Mouse (Mus musculus) frontal cortex, postnatal 25 days (tissue): ENCODE results near the gene Clcnka.

Experiments used
- DNase-seq, 2 experiments: peaks; one replicate each; pipeline ENCODE4 v3.0.0; 2022; ENCODE audit warnings: low spot score in 2 of 2

The Clcnka gene

GRCm38 (mm10) chr4:141379674-141380073 is 18.9 kb downstream of the Clcnka start:
- DNase-seq = no peak

- DNase-seq = no peak
Measured at GRCm38 (mm10) chr4:141372426-141372825, 26.1 kb downstream of the Clcnka start.

DNA sequence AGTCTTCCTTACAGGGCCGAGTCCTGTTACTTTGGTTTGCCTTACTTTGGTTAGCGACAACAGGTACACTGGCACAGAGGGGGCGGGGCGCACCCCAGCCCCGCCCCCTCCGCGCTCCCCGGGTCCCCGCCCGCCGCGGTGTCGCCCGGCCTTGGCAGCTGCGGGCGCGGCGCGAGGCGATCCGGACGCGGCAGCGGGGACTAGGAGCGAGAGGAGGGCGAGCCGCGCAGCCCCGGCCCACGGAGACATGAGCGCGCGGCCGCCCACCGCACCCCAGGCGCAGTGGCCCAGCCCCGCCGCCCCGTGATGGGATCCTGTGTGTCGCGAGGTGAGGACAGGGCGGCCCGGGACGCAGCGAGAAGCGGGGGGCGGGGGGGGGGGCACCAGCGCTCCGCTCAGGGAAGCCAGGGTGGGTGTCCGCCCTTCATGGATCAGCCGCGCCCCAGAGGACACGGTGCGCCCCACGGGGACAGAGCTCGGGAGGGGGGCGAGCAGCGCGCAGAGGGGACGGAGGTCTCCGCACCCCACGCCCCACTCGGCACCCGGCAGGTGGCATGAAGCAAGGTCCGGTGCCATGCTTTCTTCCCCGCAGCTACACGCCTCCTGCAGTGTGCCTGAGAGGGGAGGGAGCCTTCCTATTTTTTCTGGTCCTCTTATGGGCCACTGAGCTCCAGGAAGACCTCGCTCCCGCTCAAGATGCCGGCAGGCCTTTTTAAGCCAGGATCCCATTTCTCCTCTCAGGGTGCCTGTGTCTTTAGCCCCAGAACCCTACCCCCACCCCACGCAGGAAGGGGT is 30.3 kb downstream of the Clcnka start, which contains the start of gene Fam131c:
TSS of gene Fam131c (plus strand) at position 224 of the 795 bp plus-strand sequence.
- no peak for DNase-seq

DNA sequence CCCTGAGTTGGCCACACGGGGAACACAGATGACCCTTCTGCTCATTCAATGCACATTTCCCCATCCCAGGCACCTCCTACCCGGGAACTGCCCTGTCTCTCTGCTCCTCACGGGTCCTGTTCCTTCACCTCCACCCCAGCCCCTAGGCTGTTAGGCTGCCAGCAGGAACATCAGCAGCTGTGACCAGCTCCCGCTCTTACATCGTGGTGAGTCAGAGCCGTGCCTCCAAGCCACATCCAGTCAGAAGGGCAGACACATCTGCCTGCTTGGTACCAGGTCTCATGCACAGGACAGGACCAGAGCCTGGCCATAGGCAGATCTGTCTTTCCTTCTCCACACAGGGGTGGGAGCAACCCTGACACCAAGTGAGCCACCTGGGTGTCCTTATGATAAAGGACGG is 32.6 kb downstream of the Clcnka start:
- DNase-seq = no peak

- DNase-seq = no peak
Measured at GRCm38 (mm10) chr4:141365126-141365525, 33.4 kb downstream of the Clcnka start.

- DNase-seq = peak; percentile 79 to 89
Measured at GRCm38 (mm10) chr4:141362937-141363548, 35.5 kb downstream of the Clcnka start.

- DNase-seq = no peak
Measured at GRCm38 (mm10) chr4:141360846-141361245, 37.7 kb downstream of the Clcnka start.

DNA sequence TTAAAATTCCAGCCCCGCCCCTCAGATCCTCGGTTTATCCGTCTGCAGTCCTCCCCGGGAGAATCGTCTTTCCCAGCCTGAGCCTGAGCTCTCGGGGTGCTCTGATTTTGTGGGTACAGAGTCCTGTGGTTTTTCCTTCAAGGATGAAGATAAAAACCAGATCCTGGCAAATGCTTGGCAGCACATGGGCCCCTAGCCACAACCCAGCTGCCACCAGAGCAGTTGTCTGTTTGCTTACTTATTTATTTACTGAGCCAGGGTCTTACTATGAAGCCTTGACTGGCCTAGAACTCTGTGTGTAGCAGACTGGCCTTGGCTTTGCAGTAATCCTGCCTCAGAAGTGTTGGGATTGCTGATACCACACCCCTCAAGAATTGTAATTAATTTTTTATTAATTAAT is 39.3 kb downstream of the Clcnka start:
- DNase-seq = no peak

DNA sequence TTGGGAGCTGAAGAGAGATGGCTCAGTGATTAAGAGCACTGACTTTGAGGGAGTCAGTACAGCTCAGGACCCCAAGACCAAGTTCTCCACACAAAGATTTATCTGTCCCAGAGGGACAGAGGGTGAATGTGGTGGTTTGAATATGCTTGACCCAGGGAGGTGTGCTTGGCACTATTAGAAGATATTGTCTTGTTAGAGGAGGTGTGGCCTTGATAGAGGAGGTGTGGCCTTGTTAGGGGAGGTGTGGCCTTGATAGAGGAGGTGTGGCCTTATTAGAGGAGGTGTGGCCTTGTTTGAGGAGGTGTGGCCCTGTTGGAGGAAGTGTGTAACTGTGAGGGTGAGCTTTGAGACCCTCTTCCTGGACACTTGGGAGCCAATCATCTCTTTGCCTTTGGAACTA is 40.7 kb downstream of the Clcnka start:
- no peak for DNase-seq

- DNase-seq = no peak
Measured at GRCm38 (mm10) chr4:141353868-141354267, 44.7 kb downstream of the Clcnka start.

DNA sequence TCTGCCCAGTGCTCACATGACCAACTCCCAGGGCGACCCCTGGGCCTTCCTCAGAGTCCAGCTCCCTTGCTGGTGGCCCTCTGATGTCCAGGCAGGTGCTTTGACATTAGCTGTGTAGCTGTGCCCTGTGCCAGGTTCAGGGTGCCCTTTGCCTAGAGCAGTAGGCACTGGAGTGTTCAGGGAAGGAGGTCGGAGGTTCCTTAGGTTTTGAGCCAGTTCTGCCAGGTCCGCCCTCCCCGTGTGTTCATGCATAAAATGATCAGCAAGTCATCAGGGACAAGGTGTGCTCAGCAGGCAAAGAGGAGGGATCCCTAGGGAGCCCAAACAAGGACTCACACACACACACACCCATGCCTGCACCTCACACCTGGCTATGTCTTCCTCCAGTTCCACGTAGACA is 45.5 kb downstream of the Clcnka start:
- DNase-seq = no peak

DNA sequence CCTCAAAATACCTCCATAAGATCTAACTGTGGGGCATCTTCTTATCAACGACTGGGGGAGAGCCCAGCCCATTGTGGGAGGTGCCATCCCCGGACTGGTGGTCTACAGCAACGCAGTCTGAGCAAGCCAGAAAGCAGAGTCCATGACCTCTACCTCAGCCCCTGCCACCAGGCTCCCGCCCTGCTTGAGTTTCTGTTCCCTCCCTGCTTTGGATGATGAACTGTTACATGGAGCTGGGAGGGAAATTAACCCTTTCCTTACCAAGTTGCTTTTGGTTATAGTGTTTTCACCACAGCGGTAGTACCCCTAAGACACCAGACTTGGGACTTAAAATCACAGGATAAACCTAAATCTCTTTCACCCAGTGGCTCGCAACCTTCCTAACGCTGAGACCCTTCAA is 46.6 kb downstream of the Clcnka start:
- no peak for DNase-seq

DNA sequence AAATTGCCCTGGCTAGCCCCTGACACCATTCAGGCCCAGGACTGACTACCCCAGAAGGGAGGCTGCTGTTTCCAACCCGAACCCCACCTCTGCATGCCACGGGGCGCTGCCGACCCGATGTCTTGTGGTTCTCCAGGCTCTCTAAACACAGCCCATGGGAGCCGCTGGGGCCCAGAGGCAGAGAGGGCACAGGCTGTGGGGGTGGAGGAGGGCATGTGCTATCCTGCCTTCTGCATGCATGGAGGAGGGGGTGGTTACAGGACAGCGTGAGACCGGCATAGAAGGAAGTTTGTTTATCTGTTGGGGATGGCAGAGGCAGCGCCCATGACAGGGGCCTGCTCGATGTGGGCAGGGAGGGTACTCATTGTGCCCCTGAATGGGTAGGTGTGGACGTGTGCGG is 48.5 kb downstream of the Clcnka start:
- DNase-seq = no peak

DNA sequence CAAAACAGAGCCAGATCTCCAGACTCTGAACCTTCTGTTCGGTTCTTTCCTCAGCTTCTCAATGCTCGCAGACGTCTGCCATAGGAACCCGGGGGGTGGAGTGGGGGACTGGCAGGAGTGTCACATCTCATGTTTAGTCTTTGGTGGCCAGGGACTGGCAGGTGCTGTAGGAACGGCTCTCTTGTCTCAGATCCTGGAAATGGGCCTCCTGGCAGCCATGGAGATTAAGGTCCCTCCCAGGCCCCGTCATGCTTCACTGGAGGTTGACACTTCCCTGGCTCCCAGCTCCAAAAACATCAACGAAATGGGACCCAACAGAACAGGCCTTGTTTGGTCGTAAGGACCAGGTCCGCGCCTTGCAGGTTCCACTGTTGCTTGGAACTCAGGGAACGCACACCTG is 49.9 kb downstream of the Clcnka start:
- no peak for DNase-seq

DNA sequence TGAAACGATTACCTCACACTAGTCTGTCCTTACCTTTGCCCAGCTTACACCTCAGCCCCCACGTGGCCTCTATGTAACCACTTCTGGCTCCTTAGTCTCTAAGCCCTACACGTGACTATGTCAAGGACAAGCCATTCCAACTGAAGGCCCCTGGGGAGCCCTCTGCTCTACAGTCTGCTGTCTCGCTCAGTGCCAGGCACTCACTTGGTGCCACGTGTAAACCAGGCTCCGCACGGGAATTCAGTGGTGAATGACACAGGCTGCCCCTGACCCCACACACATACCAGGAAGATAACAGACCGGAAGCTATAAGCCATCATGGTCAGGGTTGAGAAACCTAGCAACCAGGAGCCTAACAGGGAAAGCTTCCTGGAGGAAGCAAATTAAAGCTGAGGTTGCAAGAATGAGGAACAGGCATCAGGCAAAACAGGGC is 51.1 kb downstream of the Clcnka start:
- DNase-seq = no peak

DNA sequence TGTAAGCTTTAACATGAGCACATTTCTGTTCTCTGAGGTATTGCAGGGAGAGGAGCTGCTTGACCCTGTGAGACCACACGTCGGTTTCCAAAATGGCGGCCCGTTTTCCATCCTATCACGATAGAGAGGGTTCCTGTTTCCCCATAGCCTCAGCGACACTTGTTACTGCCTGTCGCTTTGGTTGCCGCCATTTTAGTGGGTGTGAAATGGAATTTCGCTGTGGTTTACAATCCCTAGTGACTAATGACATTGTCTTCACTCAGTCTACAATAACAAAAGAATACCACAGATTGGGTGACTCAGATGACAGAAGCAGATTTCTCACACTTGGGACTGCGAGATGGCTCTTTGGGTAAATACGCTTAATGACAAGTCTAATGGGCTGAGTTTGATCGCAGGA is 53.3 kb downstream of the Clcnka start:
- DNase-seq = no peak

DNA sequence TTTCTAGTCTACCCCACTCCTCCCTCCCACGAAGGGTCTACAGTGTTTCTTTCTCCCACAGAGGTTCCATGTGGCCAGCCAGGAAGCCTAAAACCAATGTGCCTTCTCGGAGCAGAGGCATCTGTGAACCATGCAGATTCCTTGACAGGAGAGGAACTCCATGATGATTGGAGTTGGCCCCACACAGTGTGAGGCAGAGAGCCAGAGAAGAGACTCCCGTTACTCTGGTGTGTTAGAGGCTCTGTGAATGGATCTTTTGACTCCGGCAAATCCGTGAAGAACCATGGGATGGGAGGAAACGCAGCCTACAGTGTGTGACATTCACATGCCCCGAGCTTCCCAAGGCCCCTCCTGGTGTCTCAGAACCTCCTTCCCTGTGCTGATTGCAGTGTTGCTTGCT is 55.0 kb downstream of the Clcnka start:
- DNase-seq = no peak

DNA sequence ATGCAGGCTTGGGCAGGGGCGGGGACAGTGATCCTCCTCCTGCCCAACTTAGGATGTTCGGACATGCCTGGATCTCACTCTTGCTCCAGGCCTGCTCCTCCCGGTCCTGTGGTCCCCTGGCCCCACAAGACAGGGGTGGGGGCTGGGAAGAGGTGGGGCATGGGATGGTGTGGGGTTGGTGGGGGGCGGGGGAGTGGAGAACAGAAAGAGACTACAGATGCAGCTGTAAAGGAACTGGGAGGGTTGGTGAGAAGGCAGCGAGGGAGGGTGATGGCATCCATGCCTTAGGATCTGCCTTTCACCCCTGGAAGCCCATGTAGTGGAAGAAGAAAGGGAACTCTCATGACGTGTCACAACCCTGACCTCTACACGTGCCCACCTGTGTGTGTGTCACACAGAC is 57.0 kb downstream of the Clcnka start:
- DNase-seq = no peak

DNA sequence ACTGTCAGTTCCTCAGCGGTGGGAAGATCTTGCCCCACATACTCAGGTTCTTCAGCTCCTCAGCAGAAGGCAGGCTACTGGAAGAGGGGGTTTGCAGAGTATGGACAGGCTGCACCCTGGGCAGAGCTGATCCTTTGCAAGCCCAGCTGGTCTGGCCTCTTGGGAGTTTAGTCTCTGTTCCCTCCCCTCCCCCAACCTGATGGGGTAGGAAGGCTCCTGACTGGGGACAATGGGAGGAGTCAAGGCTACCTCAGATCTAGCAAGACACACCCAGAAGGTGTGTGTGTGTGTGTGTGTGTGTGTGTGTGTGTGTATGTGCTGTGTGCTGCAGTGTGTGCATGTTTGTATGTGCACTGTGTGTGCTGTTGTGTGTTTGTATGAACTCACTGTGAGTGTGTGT is 59.7 kb downstream of the Clcnka start:
- DNase-seq = no peak

DNA sequence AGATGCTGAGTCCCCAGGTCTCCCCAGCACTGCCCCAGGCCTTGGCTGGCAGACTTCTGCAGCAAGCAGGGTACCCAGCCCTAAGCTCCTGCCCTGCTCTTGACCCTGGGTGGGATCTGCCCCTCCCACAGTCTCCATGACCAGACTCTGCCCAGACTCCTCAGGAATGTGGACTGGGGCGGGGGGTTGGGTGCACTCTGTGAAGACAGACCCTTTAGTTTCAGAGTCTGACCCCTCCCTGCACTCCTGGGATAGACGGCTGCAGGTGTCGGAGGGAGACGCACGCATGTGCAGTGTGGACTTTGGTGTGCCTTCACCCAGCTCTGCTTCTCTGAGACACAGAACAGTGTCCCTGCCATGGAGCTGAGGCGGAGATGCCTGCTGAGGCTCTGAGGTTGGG is 60.5 kb downstream of the Clcnka start:
- no peak for DNase-seq

DNA sequence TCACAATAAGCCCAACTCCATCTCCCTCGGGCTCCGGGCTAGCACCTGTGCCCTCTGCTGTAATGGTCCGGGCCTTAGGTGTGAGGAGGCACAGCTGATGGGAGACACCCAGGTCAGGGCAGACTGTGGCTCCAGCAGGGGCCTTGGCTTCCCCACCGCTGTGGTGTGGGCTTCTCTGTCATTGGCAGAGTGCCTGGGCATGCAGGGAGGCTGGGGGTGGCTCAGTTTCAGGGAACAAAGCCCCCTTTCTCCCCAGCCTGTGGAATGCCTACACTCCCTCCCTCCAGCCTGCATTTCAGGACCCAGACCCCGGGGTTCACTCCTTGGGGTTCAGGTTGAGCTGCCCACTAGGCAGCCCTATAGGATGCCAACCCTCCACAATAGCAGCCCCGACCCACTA is 62.3 kb downstream of the Clcnka start:
- no peak for DNase-seq

GRCm38 (mm10) chr4:141335263-141335796 is 63.2 kb downstream of the Clcnka start:
- no peak for DNase-seq

GRCm38 (mm10) chr4:141334695-141335094 is 63.8 kb downstream of the Clcnka start:
- DNase-seq = no peak
